Mouse (Mus musculus): ENCODE data around the gene Gdf10. TPM values are rescaled to one million over a fixed set of nuclear protein-coding genes. Genes with fewer than 3 reads are reported as not detected.

The Gdf10 gene
- polyA plus RNA-seq, 1 experiment from 2014 or later = 2.0 TPM

DNA sequence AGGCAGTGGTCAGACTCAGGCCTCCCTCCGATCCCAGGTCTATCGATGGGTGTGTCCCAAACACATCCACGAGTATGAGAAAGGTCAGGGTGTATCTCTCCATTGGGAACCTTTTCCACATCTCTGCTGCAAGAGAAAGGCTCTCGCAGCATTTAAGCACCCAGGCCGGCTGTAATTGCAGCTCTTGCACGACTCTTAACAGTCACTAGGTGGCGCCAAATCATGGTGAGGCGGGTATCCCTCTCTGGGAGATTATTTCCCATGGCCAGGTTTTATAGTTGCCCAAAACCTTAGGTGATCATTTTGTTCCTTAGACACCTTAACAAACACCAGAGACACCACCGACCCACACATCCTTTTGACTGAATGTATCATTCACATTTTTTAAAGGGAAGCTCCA lies 36.0 kb downstream of the Gdf10 start:
- peak; percentile 43 for DNase-seq (ENCODE audit: low spot score)

DNA sequence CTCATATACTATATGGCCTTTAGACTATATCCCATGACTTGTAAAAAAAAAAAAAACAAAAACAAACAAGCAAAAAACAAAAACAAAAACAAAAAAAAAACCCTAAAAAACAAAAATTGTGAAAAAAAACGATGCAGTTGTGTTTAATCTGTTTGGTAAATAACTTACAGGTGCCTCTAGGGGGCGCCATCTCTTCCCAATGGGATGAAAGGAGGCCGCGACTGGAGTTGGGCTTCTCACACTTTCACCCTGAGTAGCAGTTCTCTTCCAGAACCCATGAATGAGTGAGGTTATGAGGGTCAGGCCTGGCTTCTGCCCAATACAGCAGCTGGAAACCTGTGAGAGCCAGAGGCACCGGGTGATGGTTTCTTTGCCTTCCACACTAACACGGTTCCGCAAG lies 42.3 kb downstream of the Gdf10 start:
- DNase-seq (ENCODE audit: low spot score) = no peak
- H3K4me1 ChIP-seq (replicated peaks; ENCODE audit: control insufficient read depth, insufficient read depth) = no peaks in the 10 kb centered on the region
- H3K9me3 ChIP-seq (ENCODE audit: control insufficient read depth, low read length) = no peaks in the 10 kb centered on the region
- no peak for ATAC-seq (ENCODE audit: low FRiP score, low TSS enrichment)
- no peak overlapping the region for H3K4me2 ChIP-seq (replicated peaks; ENCODE audit: low read depth)
- 57% methylated on average over 7 of the region's 7 CpGs for WGBS
- H3K9ac ChIP-seq (ENCODE audit: low read length) = no peak overlapping the region
- H3K27me3 ChIP-seq (ENCODE audit: control insufficient read depth, insufficient read depth, low read length) = no peaks in the 10 kb centered on the region
- no peak overlapping the region for H3K4me3 ChIP-seq (ENCODE audit: low read depth, low read length)
- no peaks in the 10 kb centered on the region for H3K36me3 ChIP-seq (ENCODE audit: control insufficient read depth, insufficient read depth, low read length)
- TF ChIP-seq CTCF (IDR thresholded peaks at IDR 0.05; ENCODE audit: low read depth) (peak; percentile 33), EP300 (optimal IDR thresholded peaks at IDR 0.05) (no peak)
- H3K27ac ChIP-seq (replicated peaks) = no peak overlapping the region

More for the DNA sequence above, 36.0 kb downstream of the Gdf10 start:
- H3K9me3 ChIP-seq (ENCODE audit: control insufficient read depth, low read length) = no peaks in the 10 kb centered on the region
- H3K4me2 ChIP-seq (replicated peaks; ENCODE audit: low read depth) = no peak overlapping the region
- H3K27ac ChIP-seq (replicated peaks) = no peak overlapping the region
- TF ChIP-seq CTCF (IDR thresholded peaks at IDR 0.05; ENCODE audit: low read depth) = peak; percentile 85
- no peak for TF ChIP-seq EP300 (optimal IDR thresholded peaks at IDR 0.05)
- H3K36me3 ChIP-seq (ENCODE audit: control insufficient read depth, insufficient read depth, low read length) = no peaks in the 10 kb centered on the region
- H3K4me3 ChIP-seq (ENCODE audit: low read depth, low read length) = no peak overlapping the region
- no peak for ATAC-seq (ENCODE audit: low FRiP score, low TSS enrichment)
- H3K9ac ChIP-seq (ENCODE audit: low read length) = no peak overlapping the region
- no peaks in the 10 kb centered on the region for H3K4me1 ChIP-seq (replicated peaks; ENCODE audit: control insufficient read depth, insufficient read depth)
- WGBS = 9% methylated on average over 9 of the region's 9 CpGs
- no peaks in the 10 kb centered on the region for H3K27me3 ChIP-seq (ENCODE audit: control insufficient read depth, insufficient read depth, low read length)

DNA sequence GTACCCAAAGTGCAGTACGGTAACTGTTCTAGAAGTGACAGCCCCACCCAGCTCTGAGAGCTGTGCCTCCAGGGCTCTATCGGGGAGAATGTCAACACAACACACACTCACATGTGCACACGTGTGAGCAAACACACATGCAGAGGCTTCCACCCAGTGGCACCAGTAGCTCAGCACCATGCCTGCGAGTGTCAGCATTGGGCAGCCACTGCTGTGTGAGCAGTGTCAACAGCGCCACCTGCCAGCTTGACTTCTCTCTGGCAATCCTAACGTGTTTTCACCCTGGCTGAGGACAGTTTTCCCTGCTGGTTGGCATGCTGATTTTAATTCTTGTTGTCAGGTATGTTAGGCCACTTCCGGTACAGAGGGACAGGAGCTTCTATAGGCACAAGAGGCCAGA lies 49.3 kb downstream of the Gdf10 start:
- TF ChIP-seq CTCF (IDR thresholded peaks at IDR 0.05; ENCODE audit: low read depth) (peak; percentile 64), EP300 (optimal IDR thresholded peaks at IDR 0.05) (no peak)
- DNase-seq (ENCODE audit: low spot score) = peak; percentile 51
- 44% methylated on average over 7 of the region's 7 CpGs for WGBS

DNA sequence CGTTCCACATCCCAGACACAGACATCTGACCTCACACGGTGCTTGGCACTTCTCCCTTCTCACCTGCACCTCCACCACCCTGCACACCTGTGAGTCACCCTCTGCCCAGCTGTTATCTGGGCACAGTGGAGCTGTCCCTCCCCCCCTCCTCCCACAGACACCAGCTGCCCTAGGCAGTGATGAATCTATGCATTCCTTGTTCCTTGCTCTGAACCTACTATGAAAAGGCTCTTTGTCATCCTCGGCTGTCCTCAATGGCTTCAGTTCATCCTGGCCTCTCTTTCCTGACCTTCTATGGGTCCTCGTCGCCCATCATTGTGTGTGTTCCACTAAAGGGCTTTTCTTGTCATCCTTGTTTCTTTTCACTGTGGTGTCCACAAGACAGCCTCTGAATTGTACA lies 51.4 kb downstream of the Gdf10 start:
- no peaks in the 10 kb centered on the region for H3K36me3 ChIP-seq (ENCODE audit: control insufficient read depth, insufficient read depth, low read length)
- no peak overlapping the region for H3K9ac ChIP-seq (ENCODE audit: low read length)
- no peaks in the 10 kb centered on the region; the same call in 1 of the 2 replicates for H3K4me1 ChIP-seq (replicated peaks; ENCODE audit: control insufficient read depth, insufficient read depth)
- 58% methylated on average over 5 of the region's 5 CpGs for WGBS
- H3K4me2 ChIP-seq (replicated peaks; ENCODE audit: low read depth) = no peak overlapping the region
- DNase-seq (ENCODE audit: low spot score) (no peak), ATAC-seq (ENCODE audit: low FRiP score, low TSS enrichment) (no peak)
- H3K4me3 ChIP-seq (ENCODE audit: low read depth, low read length) = no peak overlapping the region
- H3K9me3 ChIP-seq (ENCODE audit: control insufficient read depth, low read length) = no peaks in the 10 kb centered on the region
- H3K27ac ChIP-seq (replicated peaks) = no peak overlapping the region
- H3K27me3 ChIP-seq (ENCODE audit: control insufficient read depth, insufficient read depth, low read length) = no peaks in the 10 kb centered on the region
- TF ChIP-seq CTCF (IDR thresholded peaks at IDR 0.05; ENCODE audit: low read depth) (no peak), EP300 (optimal IDR thresholded peaks at IDR 0.05) (no peak)

More for the DNA sequence above, 49.3 kb downstream of the Gdf10 start:
- Histone ChIP-seq H3K36me3 (ENCODE audit: control insufficient read depth, insufficient read depth, low read length) (no peaks in the 10 kb centered on the region), H3K4me3 (ENCODE audit: low read depth, low read length) (no peak overlapping the region), H3K27ac (replicated peaks) (no peak overlapping the region), H3K4me2 (replicated peaks; ENCODE audit: low read depth) (no peak overlapping the region), H3K27me3 (ENCODE audit: control insufficient read depth, insufficient read depth, low read length) (no peaks in the 10 kb centered on the region), H3K4me1 (replicated peaks; ENCODE audit: control insufficient read depth, insufficient read depth) (no peaks in the 10 kb centered on the region), H3K9ac (ENCODE audit: low read length) (no peak overlapping the region), H3K9me3 (ENCODE audit: control insufficient read depth, low read length) (no peaks in the 10 kb centered on the region)
- peak; percentile 84; the same call in 1 of the 2 replicates for ATAC-seq (ENCODE audit: low FRiP score, low TSS enrichment)

DNA sequence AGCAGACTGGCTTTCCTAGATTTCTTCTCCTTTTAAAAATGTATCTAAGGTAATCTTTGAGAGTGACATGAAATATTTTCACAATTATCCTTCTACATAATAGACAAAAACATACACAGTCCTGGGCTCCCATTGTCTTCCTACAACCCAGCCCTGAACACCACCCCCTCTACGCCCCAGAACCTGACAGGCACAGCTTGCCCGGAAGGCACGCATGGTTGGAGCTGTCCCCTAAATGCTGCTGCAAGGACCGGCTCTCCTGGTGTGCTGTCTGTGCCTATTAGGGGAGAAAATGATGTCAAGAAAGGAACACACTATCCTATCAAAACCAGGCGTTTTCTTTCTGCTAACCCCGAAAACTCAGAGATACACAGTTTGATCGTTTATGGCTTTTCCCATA lies 54.4 kb downstream of the Gdf10 start:
- Histone ChIP-seq H3K4me1 (replicated peaks; ENCODE audit: control insufficient read depth, insufficient read depth) (no peaks in the 10 kb centered on the region; the same call in 1 of the 2 replicates), H3K4me3 (ENCODE audit: low read depth, low read length) (no peak overlapping the region), H3K4me2 (replicated peaks; ENCODE audit: low read depth) (no peak overlapping the region), H3K9ac (ENCODE audit: low read length) (no peak overlapping the region), H3K27ac (replicated peaks) (no peak overlapping the region), H3K9me3 (ENCODE audit: control insufficient read depth, low read length) (no peaks in the 10 kb centered on the region), H3K36me3 (ENCODE audit: control insufficient read depth, insufficient read depth, low read length) (no peaks in the 10 kb centered on the region), H3K27me3 (ENCODE audit: control insufficient read depth, insufficient read depth, low read length) (no peaks in the 10 kb centered on the region)
- DNase-seq (ENCODE audit: low spot score) = no peak
- ATAC-seq (ENCODE audit: low FRiP score, low TSS enrichment) = no peak
- WGBS = 39% methylated on average over 7 of the region's 7 CpGs
- TF ChIP-seq EP300 (optimal IDR thresholded peaks at IDR 0.05) (no peak), CTCF (IDR thresholded peaks at IDR 0.05; ENCODE audit: low read depth) (no peak)

DNA sequence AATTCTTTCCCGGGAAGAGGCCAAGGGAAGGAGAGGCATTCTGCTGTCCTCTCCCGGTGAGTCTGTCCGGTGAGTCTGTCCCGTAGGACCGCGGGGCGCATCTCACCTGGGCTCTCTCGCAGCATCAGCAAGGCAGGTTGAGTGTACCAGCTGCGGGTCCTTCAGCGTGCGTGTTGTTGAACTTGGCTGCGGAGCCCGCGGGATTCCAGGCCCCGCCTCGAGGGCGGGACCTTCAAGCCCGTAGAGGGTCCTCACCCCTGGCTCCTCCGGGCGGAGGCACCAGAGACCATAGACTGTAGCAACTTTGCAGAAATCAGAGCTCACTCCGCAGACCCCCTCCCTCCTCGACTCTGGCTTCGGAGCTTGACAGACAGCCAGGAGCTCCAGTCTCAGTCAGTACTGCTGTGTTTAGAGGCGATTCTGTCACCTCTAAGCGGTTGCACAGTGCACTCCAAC lies 55.2 kb downstream of the Gdf10 start, which contains the start of gene Zfp488:
Gene Zfp488 (minus strand): TSS at position 161 of the 456 bp plus-strand sequence.
- H3K4me3 ChIP-seq (ENCODE audit: low read depth, low read length) = peak within 1 kb of the TSS; percentile 20; the same call in 1 of the 2 replicates
- 1% methylated on average over 25 of the region's 25 CpGs for WGBS
- no peaks in the 10 kb centered on the region; the same call in 1 of the 2 replicates for H3K4me1 ChIP-seq (replicated peaks; ENCODE audit: control insufficient read depth, insufficient read depth)
- H3K9ac ChIP-seq (ENCODE audit: low read length) = no peak within 1 kb of the TSS
- TF ChIP-seq EP300 (optimal IDR thresholded peaks at IDR 0.05) (no peak), CTCF (IDR thresholded peaks at IDR 0.05; ENCODE audit: low read depth) (no peak)
- H3K9me3 ChIP-seq (ENCODE audit: control insufficient read depth, low read length) = no peaks in the 10 kb centered on the region
- no peak within 1 kb of the TSS for H3K27ac ChIP-seq (replicated peaks)
- no peak for DNase-seq (ENCODE audit: low spot score)
- no peaks in the 10 kb centered on the region for H3K36me3 ChIP-seq (ENCODE audit: control insufficient read depth, insufficient read depth, low read length)
- 0 out of 2 replicates have a peak, but pooled peaks have one; percentile 15 for ATAC-seq (ENCODE audit: low FRiP score, low TSS enrichment)
- H3K4me2 ChIP-seq (replicated peaks; ENCODE audit: low read depth) = peak within 1 kb of the TSS; percentile 41
- no peaks in the 10 kb centered on the region for H3K27me3 ChIP-seq (ENCODE audit: control insufficient read depth, insufficient read depth, low read length)

Other genes starting within 250 kb of the Gdf10 start
- 0.02 and 0.07 TPM in 2 replicates for gene Gdf2, start 17.5 kb downstream of the Gdf10 start, polyA plus RNA-seq (2015; fragmentation: Nextera tagmentation; extraction: Ambion mirVana)
- 0.01 TPM in 1 of 2 replicates, not detected in the other for gene Rbp3, start 30.4 kb downstream of the Gdf10 start, polyA plus RNA-seq (2015; fragmentation: Nextera tagmentation; extraction: Ambion mirVana)
- gene Zfp488, start 55.2 kb downstream of the Gdf10 start, polyA plus RNA-seq (2015; fragmentation: Nextera tagmentation; extraction: Ambion mirVana) = 0.04 TPM in 1 of 2 replicates, not detected in the other
- gene Gm30083, start 91.6 kb downstream of the Gdf10 start, polyA plus RNA-seq (2015; fragmentation: Nextera tagmentation; extraction: Ambion mirVana) = not detected in 2 replicates
- not detected in 2 replicates for gene Gm5460, start 93.2 kb downstream of the Gdf10 start, polyA plus RNA-seq (2015; fragmentation: Nextera tagmentation; extraction: Ambion mirVana)
- not detected in 2 replicates for gene Antxrl, start 129.1 kb downstream of the Gdf10 start, polyA plus RNA-seq (2015; fragmentation: Nextera tagmentation; extraction: Ambion mirVana)
- 65.7 and 66.2 TPM in 2 replicates for gene Anxa8, start 162.4 kb downstream of the Gdf10 start, polyA plus RNA-seq (2015; fragmentation: Nextera tagmentation; extraction: Ambion mirVana)
- 0.15 and 0.24 TPM in 2 replicates for gene A630023A22Rik, start 179.2 kb downstream of the Gdf10 start, polyA plus RNA-seq (2015; fragmentation: Nextera tagmentation; extraction: Ambion mirVana)
- 0.22 and 0.24 TPM in 2 replicates for gene Npy4r, start 228.9 kb downstream of the Gdf10 start, polyA plus RNA-seq (2015; fragmentation: Nextera tagmentation; extraction: Ambion mirVana)